Mouse (Mus musculus) CD4-positive helper T cell, adult 2 months (primary cell): ENCODE results near the gene Btg4.

ENCODE experiments used
- DNase-seq: peaks from one replicate; pipeline ENCODE4 v3.0.0-alpha.2; 2012; ENCODE audit warnings: low read depth, missing footprints, low spot score

Gene Btg4

GRCm38 (mm10) chr9:51060601-51061000 lies at the start of gene Btg4:
Btg4 (plus strand) TSS chr9:51060901.
- DNase-seq = no peak

GRCm38 (mm10) chr9:51013644-51014043 lies 47.1 kb upstream of the Btg4 start:
- DNase-seq = no peak

DNA sequence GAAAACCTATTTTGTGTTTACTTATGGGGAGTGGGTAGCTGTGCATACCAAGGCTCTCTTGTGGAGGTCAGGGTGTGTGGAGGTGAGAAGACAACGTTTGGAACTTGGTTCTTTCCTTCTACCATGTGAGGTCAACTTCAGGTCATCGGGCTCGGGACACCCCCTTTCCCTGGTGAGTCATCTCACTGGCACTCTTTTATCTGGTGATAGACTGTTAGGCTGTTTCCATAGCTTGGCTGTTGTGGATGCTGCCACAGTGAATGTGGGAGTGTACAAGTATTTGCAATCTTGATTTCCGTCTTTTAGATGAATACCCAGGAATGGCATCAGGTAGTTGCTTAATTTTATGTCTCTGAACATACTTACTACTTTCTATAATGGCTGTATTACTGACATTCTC lies 45.0 kb upstream of the Btg4 start:
- no peak for DNase-seq

DNA sequence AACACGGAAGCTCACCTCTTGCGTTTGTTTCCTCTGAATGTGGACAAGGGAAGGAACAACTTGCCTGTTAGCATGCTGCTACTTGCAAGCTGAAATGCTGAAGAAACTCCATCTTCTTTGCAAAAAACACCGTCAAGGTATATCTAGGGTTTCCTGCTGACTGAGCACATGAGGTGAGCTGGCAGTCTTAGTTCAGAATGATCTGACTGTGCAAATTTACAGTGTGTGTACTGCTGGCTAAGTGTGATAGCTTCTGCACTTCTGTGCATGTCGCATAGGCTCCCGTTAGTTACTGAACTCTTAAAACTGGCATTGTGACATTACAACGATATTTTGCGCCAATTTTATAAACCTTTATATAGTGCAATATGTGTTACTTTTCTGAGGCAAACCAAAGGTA lies 41.0 kb upstream of the Btg4 start:
- DNase-seq = no peak

- peak; percentile 27 for DNase-seq
Observed at GRCm38 (mm10) chr9:51020351-51020750, 40.4 kb upstream of the Btg4 start.

GRCm38 (mm10) chr9:51021123-51021795 lies 39.4 kb upstream of the Btg4 start:
- DNase-seq = no peak

DNA sequence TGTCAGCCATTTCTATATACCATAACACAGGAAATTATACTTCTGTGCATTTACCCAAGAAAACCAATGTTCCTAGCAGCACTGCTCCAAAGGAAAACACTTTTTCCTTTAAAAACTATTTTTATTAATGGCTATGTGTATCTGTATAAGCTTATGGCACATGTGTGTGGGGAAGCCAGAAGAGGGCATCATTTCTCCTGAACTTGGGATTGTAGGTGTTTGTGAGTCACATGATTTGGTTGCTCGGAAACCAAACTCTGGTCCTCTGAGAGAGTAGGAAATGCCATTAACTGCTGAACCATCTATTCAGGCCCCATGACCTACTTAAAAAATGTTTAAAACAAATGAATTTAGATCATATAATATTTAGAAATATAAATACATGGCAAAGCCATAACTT lies 33.7 kb upstream of the Btg4 start:
- DNase-seq = no peak

- no peak for DNase-seq
Observed at GRCm38 (mm10) chr9:51030147-51030546, 30.6 kb upstream of the Btg4 start.

- no peak for DNase-seq
Observed at GRCm38 (mm10) chr9:51031603-51032002, 29.1 kb upstream of the Btg4 start.

- DNase-seq = no peak
Observed at GRCm38 (mm10) chr9:51032291-51032690, 28.4 kb upstream of the Btg4 start.

DNA sequence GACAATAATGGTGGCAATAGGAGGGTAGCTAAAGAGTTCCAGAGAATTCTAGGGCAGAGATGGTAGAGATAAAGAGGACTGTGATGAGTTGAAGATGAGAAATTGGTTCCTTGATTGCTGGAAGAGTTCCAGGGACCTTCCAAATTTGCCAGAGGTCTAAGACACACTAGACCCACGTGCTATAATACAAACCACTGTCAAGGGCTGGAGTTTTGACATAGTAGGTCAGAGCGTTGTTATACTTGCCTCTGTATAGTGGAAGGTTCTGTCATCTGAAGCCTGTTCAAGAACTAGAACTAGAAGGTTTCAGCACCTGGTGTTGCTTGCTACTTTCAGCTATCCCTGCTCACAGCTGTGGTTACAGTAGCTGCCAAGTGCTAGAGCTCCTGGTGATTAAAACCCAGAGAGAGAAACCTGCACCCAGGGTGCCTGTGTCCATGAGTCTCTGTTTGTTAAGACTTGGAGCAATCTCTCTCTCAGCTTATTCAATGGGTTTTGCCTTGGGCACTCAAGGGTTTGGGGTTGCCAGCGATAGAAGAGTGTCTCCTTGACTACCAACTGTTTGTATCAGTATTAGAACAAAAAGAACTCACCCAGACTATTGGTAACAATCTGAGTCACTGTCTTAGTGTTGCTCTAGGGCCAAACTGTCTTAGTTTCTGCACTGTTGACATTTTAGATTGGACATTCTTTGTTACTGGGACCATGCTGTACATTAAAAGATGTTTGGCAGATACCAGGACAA lies 27.7 kb upstream of the Btg4 start:
- peak; percentile 21 for DNase-seq

GRCm38 (mm10) chr9:51041491-51041980 lies 19.2 kb upstream of the Btg4 start:
- no peak for DNase-seq

- DNase-seq = no peak
Observed at GRCm38 (mm10) chr9:51042136-51042535, 18.6 kb upstream of the Btg4 start.

DNA sequence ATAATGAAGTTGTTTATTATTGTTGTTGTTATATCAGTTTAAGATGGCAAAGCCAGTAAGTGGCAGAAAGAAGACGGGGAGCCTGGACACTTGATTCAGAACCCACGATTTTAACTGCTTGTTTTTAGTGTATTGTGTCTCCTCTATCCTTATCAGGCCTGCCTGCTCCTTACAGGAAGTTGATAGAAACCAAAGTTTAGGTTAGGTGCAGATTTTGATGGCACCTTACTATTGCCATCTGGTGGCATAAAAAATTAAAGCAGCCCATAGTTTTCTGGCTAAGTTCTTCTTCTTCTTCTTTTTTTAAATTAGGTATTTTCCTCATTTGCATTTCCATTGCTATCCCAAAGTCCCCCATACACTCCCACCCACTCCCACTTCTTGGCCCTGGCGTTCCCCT lies 8.5 kb upstream of the Btg4 start:
- DNase-seq = peak; percentile 48

DNA sequence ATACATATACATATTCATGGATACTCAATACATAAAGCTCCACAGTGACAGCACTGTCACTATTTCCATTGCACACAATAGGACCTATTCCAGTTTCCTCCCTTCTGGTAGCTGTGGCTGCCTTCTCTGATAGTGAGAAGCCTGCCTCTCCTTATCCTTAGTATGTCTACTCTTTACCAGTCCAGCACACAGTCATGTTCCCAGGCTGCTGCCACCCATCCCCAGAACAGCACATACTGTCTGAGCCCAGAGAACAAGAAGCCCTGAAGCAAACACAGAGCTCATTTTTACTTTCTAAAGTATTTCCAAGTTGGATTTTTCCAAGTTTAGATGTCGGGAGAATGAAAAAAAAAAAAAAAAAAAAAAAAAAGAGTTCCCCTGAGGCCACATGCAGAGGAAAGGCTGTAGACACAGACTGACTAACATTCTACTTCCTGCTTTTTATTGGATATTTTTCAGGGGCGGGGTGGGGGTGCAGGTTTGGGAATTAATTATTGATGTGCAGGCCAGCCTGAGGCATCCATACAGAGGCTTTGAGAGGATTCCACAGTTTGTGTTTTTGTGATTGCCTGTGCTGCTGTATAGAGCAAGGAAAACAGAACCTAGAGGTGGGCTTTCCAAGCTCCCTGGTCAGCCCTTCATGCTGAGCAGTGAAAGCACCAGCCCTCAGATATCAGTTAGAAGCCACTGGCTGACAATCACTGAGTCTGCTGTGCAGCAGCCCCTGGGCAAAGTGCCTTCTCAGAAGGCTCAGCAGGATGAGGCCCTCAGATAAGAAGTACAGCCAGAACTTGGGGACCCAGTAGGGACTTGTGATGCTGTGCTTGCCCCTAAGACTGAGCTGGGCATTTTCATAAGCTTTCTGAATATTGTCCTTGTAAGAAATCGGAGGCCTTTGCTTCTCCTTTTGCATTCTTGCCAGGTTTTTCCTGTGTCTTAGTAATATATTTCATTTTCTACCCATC lies 4.1 kb upstream of the Btg4 start:
- no peak for DNase-seq

- no peak for DNase-seq
Observed at GRCm38 (mm10) chr9:51058951-51059521, 1.7 kb upstream of the Btg4 start.

- no peak for DNase-seq
Observed at GRCm38 (mm10) chr9:51068202-51068601, 7.5 kb downstream of the Btg4 start.

- DNase-seq = no peak
Observed at GRCm38 (mm10) chr9:51070801-51071200, 10.1 kb downstream of the Btg4 start.

GRCm38 (mm10) chr9:51075780-51076179 lies 15.1 kb downstream of the Btg4 start:
- DNase-seq = no peak

- DNase-seq = no peak
Observed at GRCm38 (mm10) chr9:51076300-51076978, 15.7 kb downstream of the Btg4 start.

DNA sequence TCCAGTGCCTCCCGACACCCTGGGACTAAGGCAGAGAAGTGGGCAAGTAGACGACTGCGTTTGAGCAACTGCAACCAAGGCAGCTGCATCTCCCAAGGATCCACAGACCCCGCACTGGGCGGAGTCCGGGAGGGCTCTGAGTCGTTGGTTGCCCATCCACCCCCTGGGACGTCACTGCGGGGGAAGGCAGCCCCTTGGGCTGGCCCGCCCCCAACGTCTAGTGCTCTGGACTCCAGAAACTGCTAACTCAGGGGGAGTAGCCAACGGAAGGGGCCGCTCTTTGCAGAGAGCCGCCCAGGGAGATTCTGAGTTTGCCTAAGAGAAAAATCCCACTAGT lies 16.2 kb downstream of the Btg4 start, which contains the start of gene Layn:
TSS of gene Layn (minus strand) at position 116 of the 337 bp plus-strand sequence.
- DNase-seq = no peak
